Mouse (Mus musculus) natural killer cell, adult 2 months (primary cell): ENCODE measurements at regions not wholly inside any gene's neighbourhood (a gene's known extent, or its start where the extent isn't known, plus 50 kb on each side); places are given as distances from the start of the nearest gene placed in this dataset.
A peak's percentile ranks its signal among the peaks of the same experiment; 100 is the strongest.

ENCODE experiments used
- DNase-seq, 2 experiments: peaks; one replicate each; pipeline ENCODE4 v3.0.0; 2022; ENCODE audit warnings: low spot score in 2 of 2

DNA sequence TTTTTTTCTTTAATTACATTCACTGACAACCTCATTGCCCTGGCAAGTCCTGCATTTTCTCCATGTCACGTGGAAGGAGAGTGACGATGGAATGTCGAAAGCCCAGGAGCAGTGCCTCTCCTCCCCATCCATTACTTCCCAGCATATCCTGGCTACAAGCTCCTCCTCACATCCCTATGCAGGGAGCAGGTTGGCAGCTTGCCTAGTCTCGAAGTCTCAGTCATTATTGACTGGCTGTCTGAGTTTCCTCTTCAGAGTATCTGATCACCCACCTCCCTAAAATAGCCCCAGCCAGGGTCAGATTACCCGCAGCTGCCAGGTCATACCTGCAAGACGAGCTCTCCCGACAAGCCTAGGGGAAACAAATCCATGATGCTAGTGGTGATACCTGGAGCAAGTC is 83.7 kb upstream of the Galnt15 start:
- DNase-seq = no peak

- DNase-seq = no peak
Measured at GRCm38 (mm10) chr14:31946032-31946431, 82.8 kb upstream of the Galnt15 start.

- no peak for DNase-seq
Measured at GRCm38 (mm10) chr14:31947246-31947645, 81.5 kb upstream of the Galnt15 start.

DNA sequence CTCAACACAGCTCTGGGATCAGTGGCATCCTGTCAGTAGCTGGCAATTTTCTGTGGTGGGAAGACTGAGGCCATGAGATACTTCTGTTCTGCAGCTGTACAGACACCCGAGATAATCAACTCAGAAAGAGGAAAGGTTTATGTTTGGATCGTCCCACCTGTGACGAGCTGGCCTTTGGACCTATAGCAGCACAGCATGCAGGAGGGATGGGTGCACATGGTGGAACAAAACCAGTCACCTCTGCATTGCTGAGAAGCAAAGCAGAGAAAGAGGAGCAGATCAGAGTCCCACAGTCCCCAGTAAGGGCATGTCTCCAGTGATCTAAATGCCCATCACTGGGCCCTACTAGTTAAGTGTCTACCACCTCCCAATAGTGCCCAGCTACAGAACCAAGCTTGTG is 76.9 kb upstream of the Galnt15 start:
- no peak for DNase-seq

GRCm38 (mm10) chr14:31953783-31954182 is 75.0 kb upstream of the Galnt15 start:
- DNase-seq = no peak

DNA sequence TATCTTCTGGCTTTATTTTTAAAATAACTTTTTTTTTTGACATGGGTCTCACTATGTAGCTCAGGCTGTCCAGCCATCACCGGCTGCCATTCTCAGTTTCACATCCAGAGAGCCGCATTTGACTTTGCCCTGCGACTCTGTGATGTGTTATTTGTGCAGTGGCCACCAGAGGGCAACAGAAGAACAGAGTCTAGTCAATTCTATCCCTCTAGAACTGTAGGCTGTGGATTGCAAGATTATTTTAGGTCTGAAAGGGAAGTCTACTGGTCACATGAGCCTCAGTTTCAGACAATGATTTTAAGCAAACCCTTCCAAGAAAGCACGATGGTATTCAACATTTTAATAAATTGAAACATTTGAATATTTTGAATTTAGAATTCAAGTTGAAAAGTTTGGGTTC is 73.8 kb upstream of the Galnt15 start:
- DNase-seq = peak; percentile 41 to 65

- no peak for DNase-seq
Measured at GRCm38 (mm10) chr14:31957211-31957638, 71.6 kb upstream of the Galnt15 start.

DNA sequence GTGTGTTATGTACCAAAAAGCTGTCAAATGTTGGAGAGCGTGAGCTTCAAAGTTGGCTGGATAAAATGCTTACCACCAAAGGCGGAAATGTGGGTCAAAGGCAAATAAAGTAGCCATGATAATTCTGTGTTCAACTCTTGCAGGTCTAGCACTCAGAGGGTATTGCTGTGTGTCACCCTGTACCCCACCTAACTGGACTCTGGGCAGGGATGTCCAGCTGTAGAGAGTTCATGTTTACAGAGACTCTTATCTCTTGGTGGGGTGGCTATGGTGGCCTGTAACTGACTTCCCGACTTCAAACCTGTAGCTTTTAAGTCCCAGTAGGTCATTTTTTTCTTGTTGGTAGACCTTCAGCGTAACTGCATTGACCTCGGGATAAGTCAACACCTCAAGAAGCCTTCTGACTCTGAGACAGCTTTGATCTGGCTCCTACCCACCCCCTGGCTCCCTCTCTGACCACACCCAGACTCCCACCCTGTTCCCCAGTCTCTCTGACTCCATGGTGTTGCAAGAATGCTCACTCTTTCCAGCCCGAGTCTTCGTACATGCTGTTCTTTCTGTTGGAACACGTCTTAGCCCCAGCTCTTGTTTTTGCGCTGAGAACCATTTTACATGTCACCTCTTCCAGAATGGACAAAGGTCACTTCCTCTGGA is 68.5 kb upstream of the Galnt15 start:
- no peak for DNase-seq

GRCm38 (mm10) chr14:31961442-31961841 is 67.3 kb upstream of the Galnt15 start:
- DNase-seq = no peak

DNA sequence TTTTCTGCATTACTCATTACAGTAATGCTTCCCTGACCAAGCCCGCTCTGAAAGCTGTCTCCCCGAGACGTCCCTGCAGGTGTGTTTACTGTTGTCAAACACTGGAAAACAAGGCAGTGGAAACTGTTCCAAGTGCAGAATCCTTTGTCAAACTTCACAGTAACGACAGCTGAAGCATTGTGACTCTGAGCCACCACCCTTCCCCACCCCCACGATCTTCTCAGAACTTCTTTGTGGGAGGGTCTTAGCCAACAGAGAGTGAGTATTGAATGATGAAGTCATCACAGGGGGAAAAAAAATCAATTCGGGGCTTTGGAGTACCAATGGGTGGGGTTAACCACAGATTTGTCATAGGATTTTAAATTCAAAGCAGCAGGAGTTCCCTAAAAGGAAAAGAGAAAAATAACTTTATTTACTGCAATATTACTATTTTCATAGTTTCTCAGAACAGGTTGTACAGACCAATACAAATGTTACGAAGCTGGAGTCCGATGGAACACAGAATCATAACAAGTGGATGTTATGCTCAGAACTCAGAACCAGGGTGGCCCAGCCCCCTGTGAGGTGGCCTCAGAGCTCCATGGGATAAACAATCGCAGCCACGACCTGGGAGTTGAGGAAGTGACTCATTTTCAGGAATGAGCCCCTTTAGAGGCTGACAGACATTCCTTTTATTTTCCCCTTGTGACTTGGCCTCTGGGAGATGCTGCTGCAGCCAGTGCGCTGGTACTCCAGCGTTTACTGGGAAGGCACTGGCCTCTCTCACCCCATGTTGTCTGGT is 65.5 kb upstream of the Galnt15 start:
- DNase-seq = no peak

DNA sequence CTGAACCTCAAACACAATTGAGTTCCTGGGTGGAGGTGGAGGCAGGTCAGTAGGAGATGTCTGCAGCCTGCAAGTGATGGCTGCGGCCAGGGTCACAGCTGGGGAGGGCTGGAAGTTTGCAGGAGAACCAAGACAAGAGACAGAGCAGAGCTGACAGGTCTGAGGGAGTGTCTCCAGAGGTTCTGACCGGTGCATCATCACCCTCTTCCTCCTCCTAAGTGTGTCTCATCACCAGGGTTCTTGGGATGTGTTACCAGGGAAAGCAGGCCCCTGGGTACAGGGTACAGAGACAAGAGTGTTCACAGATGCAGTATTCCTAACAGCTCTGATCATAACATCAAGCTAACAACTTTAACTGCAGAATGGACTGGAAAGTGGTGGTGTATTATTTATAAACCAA is 64.7 kb upstream of the Galnt15 start:
- DNase-seq = no peak

DNA sequence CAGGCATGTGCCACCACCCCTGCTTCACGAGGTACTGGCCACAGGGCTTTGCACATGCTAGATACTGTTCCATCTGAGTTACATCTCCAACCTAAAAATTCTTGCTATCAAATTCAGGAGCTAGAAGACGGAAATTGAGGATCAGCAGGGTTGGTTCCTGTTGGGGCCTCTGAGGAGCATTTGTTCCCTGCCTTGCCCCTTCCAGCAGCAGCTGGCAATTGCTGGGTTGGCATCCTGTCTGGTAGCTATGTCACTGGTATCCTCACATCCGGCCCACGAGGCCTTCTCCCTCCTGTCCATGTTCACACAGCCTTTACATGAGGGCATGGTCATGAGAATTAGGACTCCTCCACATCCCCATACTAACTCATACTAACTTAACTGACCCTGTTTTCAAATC is 64.0 kb upstream of the Galnt15 start:
- no peak for DNase-seq

- no peak for DNase-seq
Measured at GRCm38 (mm10) chr14:31969531-31969930, 59.3 kb upstream of the Galnt15 start.

GRCm38 (mm10) chr14:31970245-31970830 is 58.5 kb upstream of the Galnt15 start:
- no peak for DNase-seq

DNA sequence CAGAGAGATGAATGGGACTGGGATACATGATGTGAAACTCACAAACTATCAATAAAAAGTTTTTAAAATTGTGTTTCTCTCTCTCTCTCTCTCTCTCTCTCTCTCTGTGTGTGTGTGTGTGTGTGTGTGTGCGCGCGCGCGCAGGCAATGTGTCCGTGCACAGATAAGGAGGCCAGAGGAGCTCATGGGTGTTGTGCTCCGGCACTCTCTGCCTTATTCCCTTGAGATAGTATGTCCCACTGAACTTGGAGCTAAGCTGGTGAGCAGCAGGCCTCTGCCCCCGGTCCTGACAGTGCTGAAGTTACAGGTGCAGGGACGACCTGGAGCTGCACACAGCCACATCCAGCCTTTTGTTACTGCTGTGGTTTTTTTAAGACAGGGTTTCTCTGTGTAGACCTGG is 57.9 kb upstream of the Galnt15 start:
- no peak for DNase-seq

DNA sequence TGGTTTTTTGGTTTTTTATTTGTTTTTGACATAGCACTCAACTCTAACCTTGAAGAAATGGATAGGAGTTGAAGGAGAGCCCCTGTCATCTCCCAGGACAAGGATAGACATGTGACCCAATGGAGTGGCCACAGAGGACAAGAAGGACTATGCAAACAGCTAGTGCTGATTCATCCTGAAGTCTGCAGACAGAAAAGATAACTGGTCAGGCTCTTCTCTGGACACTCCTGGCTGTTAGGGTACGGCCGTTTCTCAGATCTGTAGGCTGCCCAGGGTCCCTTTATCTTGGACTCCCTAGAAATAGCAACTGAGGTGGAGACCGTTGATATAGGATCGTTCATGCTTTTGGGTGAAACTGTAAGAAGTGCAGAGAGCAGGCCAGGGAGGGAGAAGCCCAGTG is 55.1 kb upstream of the Galnt15 start:
- DNase-seq = no peak

- no peak for DNase-seq
Measured at GRCm38 (mm10) chr14:31978196-31978595, 50.6 kb upstream of the Galnt15 start.

GRCm38 (mm10) chr14:31978690-31979089 is 50.1 kb upstream of the Galnt15 start:
- no peak for DNase-seq
